Mouse (Mus musculus) small intestine, adult 2 months (tissue): ENCODE measurements around the gene Tff1.

Experiments used
- CTCF ChIP-seq: fragments of 200-500 bp; IDR thresholded peaks from 2 replicates; pipeline ENCODE4 v1.5.1; 2012; ENCODE audit warnings: low read depth, mild to moderate bottlenecking, control low read depth, inconsistent platforms, low read length, moderate library complexity, mixed read lengths; ENCODE audit not compliant: insufficient replicate concordance, insufficient read length; ENCODE audit errors: extremely low read depth
- POLR2A ChIP-seq: fragments of 200-500 bp; IDR thresholded peaks from 2 replicates; pipeline ENCODE4 v1.6.1; 2012; ENCODE audit warnings: low read depth, mild to moderate bottlenecking, control low read depth, inconsistent platforms, low read length, moderate library complexity

DNA sequence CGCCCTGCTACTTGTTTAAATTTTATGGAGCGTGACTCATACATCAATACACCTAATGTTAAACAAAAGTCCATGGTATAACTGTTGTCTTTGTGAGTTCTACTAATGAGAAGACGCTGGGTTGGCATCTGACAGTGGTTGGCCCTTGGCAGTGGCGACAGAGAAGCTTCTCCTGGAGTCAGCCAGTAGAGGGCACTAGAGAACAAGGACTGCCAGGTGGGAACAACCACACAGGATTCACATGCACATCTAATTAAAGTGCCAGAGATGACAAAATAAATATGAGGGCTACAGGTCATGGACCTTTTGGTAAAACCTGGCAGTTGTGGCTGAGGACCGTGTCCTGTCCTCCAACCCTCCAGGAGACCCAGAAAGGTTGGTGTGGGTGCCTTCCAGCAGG is 26.7 kb downstream of the Tff1 start:
- peak; percentile 79; the same call in 1 of the 2 replicates for TF ChIP-seq CTCF
- TF ChIP-seq POLR2A = no peak
